Mouse (Mus musculus): Measurements from ENCODE around the gene Pknox2.

DNA sequence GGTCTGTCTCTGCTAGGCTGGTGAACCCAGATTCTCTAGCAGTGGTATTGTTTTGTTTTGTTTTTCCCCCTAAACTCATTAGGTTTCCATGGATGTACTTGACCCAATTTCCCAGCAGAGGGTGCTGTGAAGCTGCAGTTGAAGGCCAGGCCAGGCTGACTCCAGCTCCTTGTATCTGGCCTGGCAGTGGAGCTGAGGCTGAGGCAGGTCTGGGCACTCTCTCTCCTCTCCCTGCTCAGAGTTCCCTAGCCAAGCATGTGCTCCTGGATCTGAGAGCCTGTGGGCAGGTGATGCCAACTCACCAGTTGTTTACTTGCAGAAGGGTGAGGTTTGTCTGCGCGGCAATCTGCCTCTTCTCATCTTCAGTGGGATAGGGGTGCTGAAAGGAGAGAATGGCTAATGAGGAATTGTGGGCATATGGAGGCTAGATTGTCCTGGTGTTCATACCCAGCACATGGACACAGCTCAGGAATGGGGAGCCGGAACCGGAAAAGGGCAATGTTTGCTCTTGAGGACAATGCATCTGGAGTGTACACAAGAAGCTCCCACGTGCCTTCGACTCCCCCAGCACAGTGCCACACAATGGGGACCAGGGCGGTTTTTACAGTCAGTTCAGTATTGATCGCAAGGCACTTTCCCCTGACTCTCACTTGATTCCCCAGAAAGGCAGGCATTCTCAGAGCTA is 252.1 kb downstream of the Pknox2 start:
- TF ChIP-seq CTCF (IDR thresholded peaks at IDR 0.05; ENCODE audit: low read depth) (peak; percentile 63), EP300 (IDR thresholded peaks at IDR 0.05; ENCODE audit: low read depth) (no peak)

All from liver, postnatal 0 days (tissue).